Mouse (Mus musculus): ENCODE results near the gene Nras.

The Nras gene

DNA sequence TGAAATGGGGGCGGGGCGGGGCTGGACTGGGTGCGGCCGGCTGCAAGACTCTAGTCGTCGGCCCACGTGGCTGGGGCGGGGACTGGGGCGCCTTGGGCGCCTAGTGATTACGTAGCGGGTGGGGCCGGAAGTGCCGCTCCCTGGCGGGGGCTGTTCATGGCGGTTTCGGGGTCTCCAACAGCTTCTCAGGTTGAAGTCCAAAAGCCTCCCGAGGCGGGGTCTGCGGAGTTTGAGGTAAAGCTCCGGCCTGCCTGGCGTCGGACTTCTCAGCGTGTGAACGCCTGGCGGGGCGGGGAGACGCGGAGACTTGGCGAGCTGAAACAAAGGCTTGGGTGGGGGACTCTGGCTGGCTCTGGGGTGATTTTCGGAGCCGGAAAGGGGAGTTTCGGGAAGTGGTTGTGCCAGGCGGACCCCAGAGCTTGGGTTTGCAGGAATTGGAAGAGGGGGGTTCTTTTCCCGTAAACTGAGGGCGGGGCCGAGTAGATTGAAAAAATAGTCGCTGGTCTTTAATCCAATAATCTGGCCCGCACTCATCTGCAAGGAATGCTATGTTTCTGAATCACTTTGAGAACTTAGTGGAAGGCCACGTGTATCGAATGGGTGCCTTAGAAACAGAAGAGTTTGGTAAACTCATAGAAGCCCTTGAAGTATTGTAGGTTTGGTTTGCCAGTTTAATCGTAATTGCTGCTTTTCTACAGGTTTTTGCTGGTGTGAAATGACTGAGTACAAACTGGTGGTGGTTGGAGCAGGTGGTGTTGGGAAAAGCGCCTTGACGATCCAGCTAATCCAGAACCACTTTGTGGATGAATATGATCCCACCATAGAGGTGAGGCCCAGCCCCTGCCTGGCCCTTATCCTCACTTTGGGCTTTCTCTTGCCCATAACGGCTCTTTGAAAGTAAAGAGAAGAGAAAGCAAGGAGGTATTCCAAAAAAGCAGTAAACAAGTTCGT lies at the start of gene Nras:
TSS of gene Nras (plus strand) at position 79 of the 951 bp plus-strand sequence.
- peak; percentile 96 for DNase-seq

DNA sequence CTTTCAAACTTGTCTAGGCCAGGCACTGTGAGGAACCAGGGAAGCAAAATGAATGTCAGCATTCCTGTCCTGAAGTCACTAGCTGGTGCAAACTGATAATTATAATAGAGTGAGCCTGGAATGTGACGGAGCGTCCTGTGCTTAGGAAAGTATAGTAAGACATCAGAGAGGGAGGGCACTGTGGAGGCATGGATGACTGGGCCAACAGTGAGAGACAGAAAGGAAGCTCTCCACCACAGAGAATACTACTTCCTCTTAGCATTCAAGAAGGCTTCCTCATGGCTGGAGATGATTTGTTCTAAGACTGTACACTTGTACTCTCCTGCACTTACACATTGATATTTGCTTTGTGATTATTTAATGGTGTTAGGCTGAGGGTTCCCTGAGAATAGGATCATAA lies 40.7 kb upstream of the Nras start:
- DNase-seq, result no peak

DNA sequence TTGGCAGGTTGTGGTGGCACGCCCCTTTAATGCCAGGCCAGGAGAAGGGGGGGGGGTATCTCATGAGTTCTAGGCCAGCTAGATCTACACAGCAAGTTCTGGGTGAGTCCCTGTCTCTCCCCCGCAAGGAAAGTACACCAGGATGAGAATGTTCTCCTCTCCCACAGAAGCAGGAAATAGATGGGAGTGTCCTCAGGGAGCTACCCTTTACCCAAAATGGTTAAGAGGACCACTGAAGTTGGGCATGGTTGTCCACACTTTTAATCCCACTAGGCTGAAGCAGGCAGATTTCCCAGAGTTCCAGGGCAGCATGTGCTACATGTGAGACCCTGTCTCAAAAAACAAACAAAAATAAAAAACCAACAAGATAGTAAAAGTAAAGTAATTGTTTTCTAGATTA lies 38.6 kb upstream of the Nras start:
- DNase-seq, result no peak

DNA sequence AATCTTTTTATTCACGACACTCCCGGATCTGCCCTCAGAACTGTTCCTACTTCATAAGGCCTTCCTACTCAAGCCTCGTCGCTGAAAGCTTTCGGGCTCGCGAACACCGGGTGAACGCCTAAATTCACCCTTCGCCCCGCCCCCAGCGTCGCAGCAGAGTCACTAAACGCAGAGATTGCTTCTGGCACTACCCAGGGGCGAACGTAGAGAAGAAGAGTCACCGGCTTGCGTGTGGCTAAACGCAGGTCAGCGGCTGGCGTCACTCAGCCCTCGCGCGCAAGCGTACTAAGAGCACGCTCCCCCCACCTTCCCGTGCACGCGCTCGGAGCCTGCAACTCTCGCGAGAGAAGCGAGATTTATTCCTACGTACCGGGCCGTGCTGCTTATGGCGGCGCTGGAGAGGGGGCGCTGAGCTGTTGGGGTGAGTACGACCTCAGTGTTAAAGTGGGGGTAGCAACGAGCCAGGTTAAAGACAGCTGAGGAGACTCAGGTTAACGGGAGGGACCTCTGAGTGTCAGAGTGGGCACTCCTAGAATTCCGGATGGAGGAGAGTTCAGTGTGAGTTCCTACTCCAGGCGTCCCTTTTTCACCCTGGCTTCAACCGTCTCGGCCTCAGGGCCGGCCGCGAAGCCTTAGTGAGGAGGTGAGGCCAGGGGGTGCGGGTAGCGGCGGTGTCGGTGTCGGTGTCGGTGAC lies 37.7 kb upstream of the Nras start, which contains the start of gene Csde1:
TSS of gene Csde1 (plus strand) at position 178 of the 694 bp plus-strand sequence.
- DNase-seq, result peak; percentile 98

DNA sequence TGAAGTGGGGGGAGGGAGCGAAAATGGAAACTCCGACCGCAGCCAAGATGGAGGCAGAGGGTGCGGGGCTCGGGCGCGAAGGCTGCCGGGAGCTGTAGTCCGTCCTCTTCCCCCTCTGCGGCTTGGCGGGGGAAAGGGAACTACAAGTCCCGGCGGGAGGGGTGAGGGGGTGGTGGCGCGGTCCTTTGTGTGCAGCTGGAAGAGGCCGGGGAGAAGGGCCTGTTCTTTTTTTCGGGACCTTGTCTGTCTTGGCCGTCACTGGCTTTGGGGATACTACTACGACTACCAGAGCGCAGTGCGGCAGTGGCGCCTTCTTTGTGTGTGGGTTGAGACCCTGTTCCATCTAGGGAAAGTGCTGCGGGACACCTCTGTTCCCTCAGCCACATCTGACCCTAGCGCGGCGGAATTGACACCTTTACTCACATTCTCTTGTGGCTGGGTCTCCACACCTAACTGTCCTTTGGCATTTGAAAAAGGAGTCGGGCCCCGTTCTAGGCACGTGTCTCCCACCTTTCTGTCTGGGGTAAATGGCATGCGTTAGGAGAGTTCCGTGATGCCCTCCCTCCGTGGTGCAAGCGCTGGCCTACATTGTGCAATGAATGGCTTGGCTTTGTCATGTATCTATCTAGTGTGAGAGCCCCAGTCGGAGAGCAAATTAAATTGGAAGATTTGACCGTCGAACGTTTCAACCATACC lies 37.0 kb upstream of the Nras start:
- DNase-seq, result peak; percentile 93

DNA sequence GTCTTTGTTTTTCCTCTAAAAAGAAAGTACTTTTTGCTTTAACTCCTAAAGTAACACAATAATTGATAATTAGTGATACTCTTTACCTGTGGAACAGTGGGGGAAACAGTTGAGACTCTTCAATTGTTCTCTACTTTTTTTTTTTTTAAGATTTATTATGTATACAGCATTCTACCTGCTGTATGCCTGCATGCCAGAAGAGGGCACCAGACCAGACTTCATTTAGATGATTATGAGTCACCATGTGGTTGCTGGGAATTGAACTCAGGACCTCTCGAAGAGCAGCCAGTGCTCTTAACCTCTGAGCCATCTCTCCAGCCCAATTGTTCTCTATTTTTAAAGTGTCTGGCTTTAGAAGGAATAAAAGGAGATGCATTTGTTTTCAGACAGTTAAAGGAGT lies 31.9 kb upstream of the Nras start:
- peak; percentile 45 for DNase-seq

DNA sequence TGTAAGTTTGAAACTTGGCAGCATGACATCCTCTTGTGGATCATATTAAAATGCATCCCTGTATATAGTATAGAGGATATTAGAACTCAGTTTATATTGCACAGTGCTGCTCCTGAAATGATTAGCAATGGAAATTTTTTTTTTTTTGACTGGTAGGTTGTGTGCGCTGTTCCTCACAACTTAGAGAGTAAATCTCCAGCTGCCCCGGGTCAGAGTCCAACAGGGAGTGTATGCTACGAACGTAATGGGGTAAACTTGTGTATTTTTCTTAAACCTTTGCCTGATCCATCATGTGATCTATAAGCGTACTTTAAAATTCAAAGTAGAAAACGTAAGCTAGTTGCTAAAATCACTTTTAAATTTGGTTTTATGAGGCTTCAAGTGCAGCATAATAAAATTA lies 17.8 kb upstream of the Nras start:
- no peak for DNase-seq

DNA sequence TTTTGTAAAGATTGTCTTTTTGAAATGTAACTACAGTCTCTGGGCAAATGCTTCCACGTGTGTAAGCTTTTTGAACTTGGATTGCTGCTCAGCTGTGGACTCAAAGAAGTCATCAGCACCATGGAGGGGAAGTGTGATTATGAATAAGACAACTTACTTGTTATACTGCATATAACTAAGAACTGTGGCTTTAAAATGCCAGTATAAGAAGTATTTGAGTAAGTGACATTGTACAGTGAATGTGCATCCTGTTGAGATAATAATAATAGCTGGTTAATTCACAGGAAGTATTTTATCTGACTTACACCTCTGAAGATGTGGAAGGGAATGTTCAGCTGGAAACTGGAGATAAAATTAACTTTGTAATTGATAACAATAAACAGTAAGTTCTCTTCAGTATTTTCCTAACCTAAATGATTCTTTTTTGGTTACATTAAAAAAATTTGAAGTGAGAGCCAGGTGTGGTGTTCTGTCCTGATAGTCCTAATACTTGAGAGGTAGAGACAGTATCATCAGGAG lies 17.2 kb upstream of the Nras start:
- DNase-seq, result no peak

DNA sequence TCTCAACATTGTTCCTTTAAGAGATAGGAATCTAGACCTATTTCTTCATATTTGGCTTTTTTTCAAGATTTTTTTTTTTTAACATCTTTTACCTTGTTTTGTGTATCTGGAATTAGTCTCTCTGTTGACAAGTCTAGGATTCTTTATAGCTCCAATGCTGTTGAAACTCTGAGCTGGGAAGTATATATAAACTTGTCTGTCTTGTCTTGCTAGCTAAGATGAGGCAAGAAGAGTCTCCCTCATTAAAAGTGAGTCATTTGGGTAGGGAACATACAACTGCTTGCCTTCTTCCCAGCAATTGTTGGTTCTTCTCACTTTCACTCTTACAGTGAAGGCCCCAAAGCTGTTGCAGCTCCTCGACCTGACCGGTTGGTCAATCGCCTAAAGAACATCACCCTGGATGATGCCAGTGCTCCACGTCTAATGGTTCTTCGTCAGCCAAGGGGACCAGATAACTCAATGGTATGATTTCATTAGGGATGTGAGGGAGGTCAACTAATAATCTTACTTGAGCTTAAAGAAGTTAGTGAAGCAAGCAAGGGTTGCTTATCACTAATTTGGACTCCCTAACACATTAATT lies 2.0 kb upstream of the Nras start:
- DNase-seq, result no peak

DNA sequence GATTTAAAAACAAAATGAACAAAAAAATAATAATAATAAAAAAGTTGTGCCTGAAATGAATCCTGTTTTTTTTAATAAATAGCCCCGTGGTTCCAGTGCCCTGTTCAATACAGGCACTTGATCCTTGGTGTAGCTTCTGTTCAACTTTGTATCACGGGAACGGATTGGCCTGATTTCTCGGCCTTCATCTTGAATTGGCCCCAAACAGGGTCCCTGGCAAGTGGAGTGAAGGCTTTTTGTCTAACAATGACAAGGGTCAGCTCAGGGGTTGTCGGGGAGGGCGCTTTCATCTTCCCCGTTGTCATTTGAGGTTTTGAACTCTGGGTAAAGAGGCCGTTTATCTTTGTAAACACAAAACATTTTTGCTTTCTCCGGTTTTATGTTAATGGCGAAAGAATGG lies 333 bp upstream of the Nras start:
- DNase-seq, result no peak

DNA sequence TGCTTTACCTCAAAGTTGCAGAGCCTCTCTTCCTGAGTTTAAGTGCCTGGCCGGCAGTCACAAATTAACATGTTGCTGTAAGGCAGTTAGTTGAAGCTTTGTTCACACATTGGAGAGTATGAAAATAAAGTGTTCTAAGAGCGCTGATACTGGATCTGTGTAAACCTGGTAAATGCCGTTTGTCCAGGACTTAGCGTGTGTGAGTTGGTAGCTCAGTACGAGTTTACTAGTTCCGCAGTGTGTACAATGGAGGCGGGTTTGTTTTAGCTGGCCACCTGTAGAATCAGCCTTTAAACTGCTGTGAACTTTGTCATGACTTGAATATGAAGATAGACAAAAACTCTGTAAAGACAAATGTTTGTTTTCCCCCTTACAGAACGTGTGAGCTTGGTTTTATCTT lies 8.8 kb downstream of the Nras start:
- DNase-seq, result no peak

DNA sequence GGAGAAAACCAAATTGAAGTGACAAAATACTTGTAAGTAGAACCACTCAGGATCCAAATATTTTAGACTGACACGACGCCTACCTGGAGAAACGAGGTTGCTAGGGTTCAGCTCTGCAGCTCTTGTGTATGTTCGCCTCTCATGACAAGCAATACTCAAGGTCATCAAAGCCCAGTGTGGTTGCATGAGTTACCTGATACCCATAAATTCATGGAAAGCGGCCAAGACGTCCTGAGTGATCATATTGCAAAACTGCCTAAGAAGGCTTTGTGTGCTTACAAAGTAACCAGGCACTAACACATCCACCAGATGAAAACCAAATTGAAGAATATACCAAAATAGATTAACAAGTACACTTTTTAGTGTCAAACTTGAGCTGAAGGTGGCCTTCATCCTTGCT lies 10.9 kb downstream of the Nras start:
- no peak for DNase-seq

DNA sequence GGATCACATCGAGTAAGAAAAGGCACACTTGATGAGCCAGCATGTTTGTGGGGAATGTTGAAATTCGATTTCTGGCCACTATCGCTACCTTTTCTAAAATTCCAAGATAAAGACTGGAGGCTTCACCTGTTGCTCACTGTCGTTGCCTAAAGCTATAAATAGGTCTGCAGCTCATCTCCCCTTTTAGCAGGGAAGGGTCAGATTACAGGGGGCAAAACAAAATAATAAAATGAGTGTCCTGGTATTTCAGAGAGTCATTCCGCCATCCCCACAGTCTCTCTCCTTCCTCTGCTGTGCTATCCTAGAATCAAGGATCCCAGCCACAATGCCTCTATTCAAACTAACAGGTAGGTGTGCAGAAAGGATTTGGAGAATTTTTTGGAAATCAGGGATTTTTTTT lies 15.7 kb downstream of the Nras start, which contains the start of gene Ampd1:
TSS of gene Ampd1 (plus strand) at position 244 of the 400 bp plus-strand sequence.
- no peak for DNase-seq

DNA sequence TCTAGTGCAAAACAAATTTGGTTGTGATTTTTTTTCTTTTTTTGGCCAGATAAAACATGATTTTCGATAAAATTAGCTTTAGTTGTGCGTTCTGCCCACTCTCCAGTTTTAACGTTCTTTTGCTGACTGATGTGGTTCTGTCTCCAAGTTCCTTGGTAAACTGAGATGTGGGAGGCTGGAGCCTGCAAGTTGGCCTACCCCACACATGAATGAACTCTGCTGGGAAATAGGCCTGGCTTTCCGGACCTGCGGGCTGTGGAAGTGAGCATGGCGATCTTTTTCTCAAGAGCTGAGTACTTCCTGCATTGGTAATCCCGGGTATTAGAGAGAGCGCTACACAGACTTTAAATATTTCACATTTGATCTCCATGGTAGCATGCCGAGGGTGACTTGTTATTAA lies 17.8 kb downstream of the Nras start:
- no peak for DNase-seq

DNA sequence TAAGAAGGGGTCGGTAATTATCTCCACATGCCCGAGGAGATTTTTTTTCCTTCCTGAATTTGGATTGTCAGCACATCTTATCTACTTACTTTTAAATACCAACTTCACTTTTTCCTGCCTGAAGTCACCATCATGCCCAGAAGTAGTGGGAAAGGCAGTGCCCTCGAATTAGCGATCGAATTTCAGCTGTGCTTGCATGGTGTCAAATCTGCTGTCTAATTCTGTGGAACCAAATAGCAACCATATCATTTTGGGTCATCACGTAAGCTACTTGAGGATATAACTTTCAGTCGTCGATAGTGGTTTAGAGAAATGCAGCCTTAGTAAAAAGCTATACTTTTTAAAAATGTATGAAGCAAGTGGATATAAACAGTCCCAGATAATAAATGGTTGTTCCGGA lies 18.4 kb downstream of the Nras start:
- DNase-seq, result no peak

DNA sequence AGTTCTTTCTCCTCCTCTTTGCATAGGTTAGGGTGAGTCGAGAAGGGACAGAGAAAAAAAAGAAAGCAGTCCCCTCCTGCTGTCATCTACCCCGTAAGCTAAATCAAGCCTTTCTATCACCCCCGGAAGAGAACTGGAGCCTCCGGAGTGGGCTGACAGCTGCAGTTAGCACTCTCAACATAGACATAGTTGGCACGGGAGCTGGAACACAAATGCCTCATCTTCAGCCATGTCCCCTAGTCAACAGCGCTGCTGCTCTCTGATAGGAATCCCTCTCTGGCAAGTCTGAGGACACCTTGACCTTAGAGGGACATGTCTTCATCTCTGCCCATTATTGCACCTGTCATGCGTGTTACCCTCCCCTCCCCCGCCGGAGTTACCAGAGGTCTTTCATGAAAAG lies 21.2 kb downstream of the Nras start:
- DNase-seq, result no peak

DNA sequence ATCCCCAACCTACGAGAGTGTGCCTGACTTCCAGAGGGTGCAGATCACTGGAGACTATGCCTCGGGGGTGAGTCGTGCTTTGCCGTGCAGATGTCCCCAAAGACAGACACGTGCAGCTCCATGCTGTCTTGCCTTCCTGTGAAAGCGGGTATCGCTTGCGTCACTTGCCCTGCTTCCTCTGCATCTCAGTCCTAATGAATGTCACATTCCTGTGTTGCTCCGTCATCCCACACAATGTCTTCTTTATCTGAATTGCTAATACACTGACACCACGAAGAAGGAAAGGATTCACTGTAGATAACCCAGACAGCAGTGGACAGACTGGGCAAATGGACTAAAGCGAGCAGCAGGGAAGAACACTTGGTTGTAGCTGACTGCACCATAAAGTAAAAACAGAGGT lies 23.0 kb downstream of the Nras start:
- DNase-seq, result no peak

DNA sequence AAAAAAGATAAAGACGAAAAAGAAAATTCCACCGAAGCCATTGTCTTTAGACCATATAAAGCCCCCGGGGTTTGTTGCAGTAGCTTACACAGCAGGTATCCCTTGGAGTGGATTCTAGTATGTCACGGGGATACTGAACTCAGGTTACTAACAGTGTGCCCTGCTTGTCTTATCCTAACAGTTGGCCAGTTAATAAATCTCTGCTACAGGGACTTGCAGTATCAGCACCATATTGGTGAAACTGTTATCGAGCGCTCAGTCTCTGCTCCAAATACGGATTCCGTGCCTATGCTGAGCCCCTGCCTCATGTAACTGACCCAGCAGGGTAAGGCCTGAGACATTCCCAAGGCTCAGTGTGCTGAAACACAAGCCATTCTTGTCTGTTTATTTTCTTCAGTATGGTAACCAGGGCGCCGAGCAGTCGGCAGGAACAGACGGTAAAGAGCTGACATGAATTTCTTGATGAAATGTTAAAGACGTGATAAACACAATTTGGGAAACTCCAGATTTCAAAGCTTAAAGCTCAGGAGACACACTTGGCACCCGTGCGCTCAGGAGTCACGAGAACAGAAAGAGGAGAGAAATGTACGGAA lies 23.9 kb downstream of the Nras start:
- no peak for DNase-seq

DNA sequence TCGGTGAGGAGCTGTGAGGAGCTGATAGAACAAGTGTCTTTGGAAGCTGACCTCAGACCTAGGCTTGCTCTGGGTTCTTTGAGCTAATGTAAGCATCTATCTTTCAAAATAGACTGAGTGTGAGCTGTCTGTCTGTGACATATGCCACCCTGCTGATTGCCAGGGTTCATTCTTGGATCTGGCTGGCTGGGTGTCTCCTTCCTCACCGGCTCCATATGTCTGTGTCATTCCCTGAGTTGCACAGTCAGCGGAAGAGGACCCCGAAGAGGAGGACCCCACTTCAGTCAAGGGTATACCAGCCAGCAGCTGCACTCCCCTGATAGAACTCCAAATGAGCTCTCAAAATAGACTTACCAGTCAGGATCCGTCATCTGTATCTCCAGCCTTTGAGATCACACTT lies 24.7 kb downstream of the Nras start:
- DNase-seq, result no peak

DNA sequence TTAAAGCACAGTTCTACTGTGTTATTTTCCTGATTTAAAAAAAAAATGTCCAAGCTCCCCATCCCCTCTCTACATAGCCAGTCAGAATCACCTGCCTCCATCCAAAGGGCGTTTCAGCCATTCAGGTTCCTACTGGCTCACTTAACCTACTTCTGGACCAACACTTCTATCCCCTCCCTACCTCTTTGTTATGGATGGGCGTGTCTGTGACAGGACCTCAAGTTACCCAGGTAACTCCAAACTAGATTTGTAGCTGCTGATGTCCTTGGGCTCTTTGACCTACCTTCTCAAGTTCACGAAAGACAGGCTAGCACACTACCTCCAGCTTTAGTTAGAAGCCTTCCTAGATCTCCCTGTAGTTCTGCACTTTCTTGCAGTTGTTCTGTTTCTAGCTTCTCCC lies 27.9 kb downstream of the Nras start:
- no peak for DNase-seq

DNA sequence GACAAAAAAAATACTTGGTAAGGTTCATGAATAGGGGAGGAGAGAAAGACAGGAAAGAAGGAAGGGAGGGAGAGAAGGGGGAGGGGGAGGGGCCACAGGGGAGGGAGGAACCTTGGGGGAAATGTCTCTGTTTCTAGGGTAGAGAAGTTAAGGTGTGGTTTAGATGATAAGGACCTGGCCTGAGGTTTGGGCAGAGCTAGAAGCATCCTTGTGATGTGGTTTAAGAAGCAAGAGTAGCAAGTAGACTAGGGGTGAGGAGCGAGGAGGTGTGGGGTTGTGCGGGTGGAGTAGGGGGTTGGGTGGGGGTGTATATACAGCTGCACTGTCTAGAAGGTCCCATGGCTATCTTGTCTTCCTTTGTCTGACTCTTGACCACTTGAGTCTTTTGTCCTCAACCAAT lies 33.7 kb downstream of the Nras start:
- DNase-seq, result peak; percentile 55

DNA sequence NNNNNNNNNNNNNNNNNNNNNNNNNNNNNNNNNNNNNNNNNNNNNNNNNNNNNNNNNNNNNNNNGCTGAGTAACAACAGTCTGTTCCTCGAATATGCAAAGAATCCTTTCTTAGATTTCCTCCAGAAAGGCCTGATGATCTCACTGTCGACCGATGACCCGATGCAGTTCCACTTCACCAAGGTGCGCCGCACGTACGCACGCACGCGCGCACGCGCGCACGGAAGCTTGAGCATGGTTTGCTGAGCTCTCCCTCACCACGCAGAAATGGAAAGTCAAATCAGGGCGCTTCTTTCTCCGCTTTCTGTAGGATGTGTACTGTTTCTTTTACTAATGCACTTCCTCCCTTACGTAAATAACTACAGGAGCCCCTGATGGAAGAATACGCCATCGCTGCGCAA lies 40.6 kb downstream of the Nras start:
- DNase-seq, result peak; percentile 18

DNA sequence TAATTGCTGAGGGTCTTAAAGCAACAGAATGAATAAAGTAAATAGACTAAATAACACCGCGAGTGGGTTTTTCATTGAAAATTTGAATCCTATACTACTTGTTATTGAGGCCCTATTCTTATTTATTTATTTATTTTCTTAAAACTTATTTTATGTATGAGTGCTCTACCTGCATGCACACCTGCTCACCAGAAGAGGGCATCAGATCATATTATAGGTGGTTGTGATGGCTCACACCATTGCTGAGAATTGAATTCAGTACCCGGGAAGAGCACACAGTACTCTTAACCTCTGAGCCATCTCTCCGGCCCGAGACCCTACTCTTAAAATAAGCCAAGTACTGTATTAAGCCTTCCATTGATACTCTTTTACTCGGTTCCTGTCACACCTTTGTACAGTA lies 41.6 kb downstream of the Nras start:
- DNase-seq, result no peak
